Mouse (Mus musculus): ENCODE results near the gene Fryl. TPM values are rescaled to one million over a fixed set of nuclear protein-coding genes. Genes with fewer than 3 reads are reported as not detected.

The Fryl gene
- polyA plus RNA-seq, 1 experiment from 2014 or later = 20.6 TPM

DNA sequence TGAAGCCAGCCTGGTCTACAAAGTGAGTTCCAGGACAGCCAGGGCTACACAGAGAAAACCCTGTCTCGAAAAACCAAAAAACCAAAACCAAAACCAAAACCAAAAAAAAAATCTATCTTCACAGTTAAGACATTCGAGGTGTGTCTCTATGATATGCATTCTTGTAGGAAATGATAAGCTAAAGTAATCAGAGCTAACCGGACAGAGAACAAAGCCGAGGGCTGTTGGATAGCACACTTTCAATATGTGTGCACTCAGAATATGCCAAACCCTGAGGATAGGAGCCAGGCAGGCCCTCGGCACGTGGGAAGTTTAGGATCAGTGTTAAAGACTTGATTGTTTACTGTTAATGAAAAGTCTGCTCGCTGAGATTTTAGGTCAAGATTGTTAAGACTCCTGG lies 58.6 kb downstream of the Fryl start:
- WGBS = 89% methylated on average over 7 of the region's 7 CpGs
- Histone ChIP-seq H3K9ac (ENCODE audit: low read depth, low read length) (no peak overlapping the region), H3K4me3 (replicated peaks; ENCODE audit: low read depth, low read length) (no peak overlapping the region), H3K27me3 (ENCODE audit: insufficient read depth, low read length) (no peaks in the 10 kb centered on the region), H3K4me2 (ENCODE audit: low read length) (no peak overlapping the region), H3K4me1 (replicated peaks; ENCODE audit: insufficient read depth, low read length) (no peaks in the 10 kb centered on the region), H3K9me3 (replicated peaks; ENCODE audit: low read length) (no peaks in the 10 kb centered on the region), H3K27ac (no peak overlapping the region), H3K36me3 (ENCODE audit: insufficient read depth, low read length) (no peaks in the 10 kb centered on the region)
- ATAC-seq (replicated peaks; ENCODE audit: low FRiP score, low read depth) (no peak), DNase-seq (ENCODE audit: low spot score) (no peak)
- TF ChIP-seq CTCF (IDR thresholded peaks at IDR 0.05; ENCODE audit: low read depth) = no peak

DNA sequence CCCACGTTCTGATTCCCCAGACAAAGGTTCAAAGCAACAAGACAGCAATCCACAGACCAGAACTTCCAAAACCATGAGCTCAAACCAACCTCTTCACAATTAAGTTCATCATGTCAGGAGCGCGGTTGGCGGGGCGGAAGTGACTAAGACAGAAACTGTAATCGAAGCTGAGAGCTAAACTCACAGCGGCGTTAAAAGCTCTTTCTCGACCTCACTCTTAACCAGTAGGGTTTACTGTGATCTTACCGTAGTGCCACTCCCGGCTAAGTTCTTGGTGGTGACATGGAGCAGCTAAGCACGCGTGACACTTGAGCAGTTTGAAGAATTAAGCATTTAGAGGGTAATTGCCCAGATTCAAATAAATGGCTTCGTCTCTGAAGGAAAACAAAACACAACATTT lies 61.7 kb downstream of the Fryl start:
- no peak overlapping the region for H3K27ac ChIP-seq
- no peak overlapping the region for H3K4me2 ChIP-seq (ENCODE audit: low read length)
- no peak for ATAC-seq (replicated peaks; ENCODE audit: low FRiP score, low read depth)

GRCm38 (mm10) chr5:73194083-73194570 lies 62.3 kb downstream of the Fryl start:
- ATAC-seq (replicated peaks; ENCODE audit: low FRiP score, low read depth) (no peak), DNase-seq (ENCODE audit: low spot score) (no peak)
- peak overlapping the region; percentile 48; the same call in 1 of the 2 replicates for H3K27ac ChIP-seq
- no peak overlapping the region for H3K9ac ChIP-seq (ENCODE audit: low read depth, low read length)
- no peak overlapping the region for H3K4me2 ChIP-seq (ENCODE audit: low read length)
- H3K4me3 ChIP-seq (replicated peaks; ENCODE audit: low read depth, low read length) = no peak overlapping the region
- H3K9me3 ChIP-seq (replicated peaks; ENCODE audit: low read length) = no peaks in the 10 kb centered on the region
- WGBS = 42% methylated on average over 8 of the region's 8 CpGs
- H3K4me1 ChIP-seq (replicated peaks; ENCODE audit: insufficient read depth, low read length) = no peaks in the 10 kb centered on the region
- no peaks in the 10 kb centered on the region for H3K36me3 ChIP-seq (ENCODE audit: insufficient read depth, low read length)
- H3K27me3 ChIP-seq (ENCODE audit: insufficient read depth, low read length) = no peaks in the 10 kb centered on the region
- TF ChIP-seq CTCF (IDR thresholded peaks at IDR 0.05; ENCODE audit: low read depth) = peak; percentile 45; the same call in 1 of the 2 replicates

More for the DNA sequence above, 61.7 kb downstream of the Fryl start:
- 64% methylated on average over 14 of the region's 14 CpGs for WGBS
- H3K4me3 ChIP-seq (replicated peaks; ENCODE audit: low read depth, low read length) = no peak overlapping the region
- no peak for TF ChIP-seq CTCF (IDR thresholded peaks at IDR 0.05; ENCODE audit: low read depth)
- DNase-seq (ENCODE audit: low spot score) = no peak
- H3K9me3 ChIP-seq (replicated peaks; ENCODE audit: low read length) = no peaks in the 10 kb centered on the region
- no peaks in the 10 kb centered on the region for H3K36me3 ChIP-seq (ENCODE audit: insufficient read depth, low read length)
- H3K27me3 ChIP-seq (ENCODE audit: insufficient read depth, low read length) = no peaks in the 10 kb centered on the region
- H3K4me1 ChIP-seq (replicated peaks; ENCODE audit: insufficient read depth, low read length) = no peaks in the 10 kb centered on the region
- H3K9ac ChIP-seq (ENCODE audit: low read depth, low read length) = no peak overlapping the region

DNA sequence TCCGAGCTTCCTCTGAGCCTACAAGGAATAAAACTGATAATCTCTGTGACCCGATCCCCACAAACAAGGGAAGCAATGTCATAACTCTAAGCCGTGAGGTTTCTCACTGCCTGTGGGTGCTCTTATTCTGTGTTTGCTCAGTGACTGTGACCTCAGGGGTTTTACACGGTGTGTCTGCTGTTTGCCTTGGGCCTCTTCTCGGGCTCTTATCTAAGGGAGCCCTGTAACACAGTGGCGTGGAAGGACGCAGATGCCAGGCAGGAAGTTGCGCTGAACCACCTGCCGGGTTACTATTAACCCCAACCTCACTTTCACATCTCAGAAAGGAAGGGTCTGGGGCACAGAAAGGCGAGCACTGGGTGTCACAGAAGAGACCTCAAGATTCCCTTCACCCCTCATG lies 62.8 kb downstream of the Fryl start:
- Histone ChIP-seq H3K9ac (ENCODE audit: low read depth, low read length) (no peak overlapping the region), H3K4me3 (replicated peaks; ENCODE audit: low read depth, low read length) (no peak overlapping the region), H3K27me3 (ENCODE audit: insufficient read depth, low read length) (no peaks in the 10 kb centered on the region), H3K4me2 (ENCODE audit: low read length) (no peak overlapping the region), H3K36me3 (ENCODE audit: insufficient read depth, low read length) (no peaks in the 10 kb centered on the region), H3K9me3 (replicated peaks; ENCODE audit: low read length) (no peaks in the 10 kb centered on the region), H3K27ac (peak overlapping the region; percentile 48), H3K4me1 (replicated peaks; ENCODE audit: insufficient read depth, low read length) (no peaks in the 10 kb centered on the region)
- WGBS = 45% methylated on average over 10 of the region's 10 CpGs
- ATAC-seq (replicated peaks; ENCODE audit: low FRiP score, low read depth) (no peak; the same call in 1 of the 2 replicates), DNase-seq (ENCODE audit: low spot score) (no peak)
- no peak for TF ChIP-seq CTCF (IDR thresholded peaks at IDR 0.05; ENCODE audit: low read depth)

- peak; percentile 72 for DNase-seq (ENCODE audit: low spot score)
- no peaks in the 10 kb centered on the region for H3K36me3 ChIP-seq (ENCODE audit: insufficient read depth, low read length)
- 50% methylated on average over 13 of the region's 13 CpGs for WGBS
- no peak; the same call in 1 of the 2 replicates for ATAC-seq (replicated peaks; ENCODE audit: low FRiP score, low read depth)
- no peak overlapping the region for H3K4me2 ChIP-seq (ENCODE audit: low read length)
- peak overlapping the region; percentile 48 for H3K27ac ChIP-seq
- no peaks in the 10 kb centered on the region for H3K9me3 ChIP-seq (replicated peaks; ENCODE audit: low read length)
- no peaks in the 10 kb centered on the region for H3K4me1 ChIP-seq (replicated peaks; ENCODE audit: insufficient read depth, low read length)
- TF ChIP-seq CTCF (IDR thresholded peaks at IDR 0.05; ENCODE audit: low read depth) = no peak
- H3K4me3 ChIP-seq (replicated peaks; ENCODE audit: low read depth, low read length) = no peak overlapping the region
- H3K27me3 ChIP-seq (ENCODE audit: insufficient read depth, low read length) = no peaks in the 10 kb centered on the region
- no peak overlapping the region for H3K9ac ChIP-seq (ENCODE audit: low read depth, low read length)
Measured at GRCm38 (mm10) chr5:73192870-73193576, 63.4 kb downstream of the Fryl start.

- no peak overlapping the region for H3K27ac ChIP-seq
- no peaks in the 10 kb centered on the region for H3K4me1 ChIP-seq (replicated peaks; ENCODE audit: insufficient read depth, low read length)
- no peaks in the 10 kb centered on the region for H3K9me3 ChIP-seq (replicated peaks; ENCODE audit: low read length)
- H3K27me3 ChIP-seq (ENCODE audit: insufficient read depth, low read length) = no peaks in the 10 kb centered on the region
- DNase-seq (ENCODE audit: low spot score) = peak; percentile 35
- H3K36me3 ChIP-seq (ENCODE audit: insufficient read depth, low read length) = no peaks in the 10 kb centered on the region
- WGBS = 59% methylated on average over 11 of the region's 11 CpGs
- no peak overlapping the region for H3K9ac ChIP-seq (ENCODE audit: low read depth, low read length)
- H3K4me3 ChIP-seq (replicated peaks; ENCODE audit: low read depth, low read length) = no peak overlapping the region
- no peak for TF ChIP-seq CTCF (IDR thresholded peaks at IDR 0.05; ENCODE audit: low read depth)
- no peak overlapping the region for H3K4me2 ChIP-seq (ENCODE audit: low read length)
- no peak for ATAC-seq (replicated peaks; ENCODE audit: low FRiP score, low read depth)
Measured at GRCm38 (mm10) chr5:73191765-73192164, 64.7 kb downstream of the Fryl start.
